Mouse (Mus musculus): ENCODE results near the gene Tmem117.

Gene Tmem117

GRCm38 (mm10) chr15:94628830-94629601 lies at the start of gene Tmem117:
TSS of gene Tmem117 (plus strand) at chr15:94629232.
- peak; percentile 21 for DNase-seq (ENCODE audit: low read depth, low spot score)

GRCm38 (mm10) chr15:94582000-94582593 lies 46.9 kb upstream of the Tmem117 start:
- DNase-seq (ENCODE audit: low read depth, low spot score), result no peak

- DNase-seq (ENCODE audit: low read depth, low spot score), result no peak
These were observed 45.9 kb upstream of the Tmem117 start for GRCm38 (mm10) chr15:94583153-94583552.

- no peak for DNase-seq (ENCODE audit: low read depth, low spot score)
These were observed 44.3 kb upstream of the Tmem117 start for GRCm38 (mm10) chr15:94584738-94585137.

DNA sequence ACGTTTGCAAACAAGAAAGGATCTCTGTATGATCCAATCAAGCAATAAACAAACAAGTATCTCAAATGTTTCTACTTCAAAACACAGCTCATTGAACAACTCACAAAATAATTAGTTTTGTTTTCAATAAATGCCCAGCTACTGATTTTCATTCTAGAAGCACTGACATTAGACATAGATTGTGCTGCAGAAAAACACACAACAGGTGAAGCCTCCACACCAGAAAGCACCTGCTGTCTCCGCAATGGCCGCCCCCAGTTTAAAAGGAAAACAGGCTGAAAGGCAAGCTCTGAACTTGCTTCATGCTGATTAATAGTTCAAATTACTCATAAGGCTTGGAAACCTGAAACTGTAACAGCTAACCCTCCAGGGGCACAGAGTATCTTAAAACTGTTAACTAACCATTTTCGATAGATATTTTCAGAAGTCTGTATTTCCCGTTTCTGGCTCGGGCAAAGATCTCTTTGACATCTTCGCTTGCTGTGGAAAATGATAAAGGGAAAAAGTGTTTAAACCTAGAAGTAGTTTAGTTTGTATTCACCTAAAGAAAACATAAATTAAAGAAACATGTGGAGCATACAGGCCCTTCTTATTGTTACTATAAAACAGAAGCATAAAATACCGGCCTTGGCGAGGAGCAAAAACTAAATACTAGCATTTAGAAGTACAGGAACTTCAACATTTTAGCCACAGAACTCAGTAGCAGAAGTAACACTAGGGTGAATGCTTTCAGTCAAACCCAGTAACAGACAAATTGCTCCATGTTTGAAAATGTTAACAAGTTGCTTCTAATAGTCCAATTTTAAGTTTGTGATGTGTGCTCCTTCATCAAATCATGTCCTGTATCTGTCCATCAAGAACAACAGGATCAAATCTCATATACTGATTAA lies 41.0 kb upstream of the Tmem117 start:
- DNase-seq (ENCODE audit: low read depth, low spot score), result no peak

DNA sequence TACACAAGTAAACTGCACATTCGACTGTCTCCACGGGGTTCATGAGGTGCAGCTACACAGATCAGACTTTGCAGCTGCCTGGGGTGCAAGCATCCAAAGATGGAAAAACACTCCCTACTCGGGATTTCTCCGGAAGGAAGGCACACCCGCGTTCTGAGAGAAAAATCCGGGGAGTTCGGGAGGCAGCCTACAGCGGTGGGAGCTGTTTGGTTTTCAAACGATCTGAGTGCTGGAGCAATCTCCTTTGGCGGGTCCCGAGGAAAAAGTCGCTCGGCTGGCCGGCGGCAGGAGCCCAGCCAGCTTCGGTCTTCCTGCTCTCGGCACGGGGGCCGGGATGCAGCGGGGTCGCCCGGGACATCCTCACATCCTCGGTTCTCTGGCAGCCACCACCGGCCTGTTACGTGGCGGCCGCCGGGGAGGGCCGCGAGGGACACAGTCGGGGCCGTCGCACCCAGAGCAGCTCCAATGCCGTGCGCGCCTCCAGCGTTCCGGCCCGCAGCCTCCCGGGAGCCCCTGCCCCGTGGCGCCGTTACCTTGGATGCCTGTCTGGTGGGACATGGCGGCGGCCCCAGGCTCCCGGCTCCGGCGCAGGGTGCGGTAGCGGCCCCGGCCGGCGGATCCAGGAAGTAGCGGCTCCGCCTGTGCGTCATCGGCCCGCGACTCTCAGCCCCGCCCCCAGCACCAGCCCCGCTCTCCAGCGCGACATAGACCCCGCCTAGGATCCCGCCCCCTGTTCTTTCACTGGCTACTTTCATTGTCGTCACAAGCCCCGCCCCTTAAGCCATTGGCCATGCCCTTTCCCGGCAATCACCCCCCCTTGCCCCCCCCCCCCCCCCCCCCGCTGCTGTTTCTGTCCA lies 39.6 kb upstream of the Tmem117 start, which contains the start of gene Twf1:
Gene Twf1, minus strand, starts transcription at position 671 of the 857 bp plus-strand sequence.
- DNase-seq (ENCODE audit: low read depth, low spot score), result peak; percentile 97

GRCm38 (mm10) chr15:94590083-94590482 lies 38.9 kb upstream of the Tmem117 start:
- no peak for DNase-seq (ENCODE audit: low read depth, low spot score)

- DNase-seq (ENCODE audit: low read depth, low spot score), result no peak
These were observed 37.7 kb upstream of the Tmem117 start for GRCm38 (mm10) chr15:94591356-94591755.

DNA sequence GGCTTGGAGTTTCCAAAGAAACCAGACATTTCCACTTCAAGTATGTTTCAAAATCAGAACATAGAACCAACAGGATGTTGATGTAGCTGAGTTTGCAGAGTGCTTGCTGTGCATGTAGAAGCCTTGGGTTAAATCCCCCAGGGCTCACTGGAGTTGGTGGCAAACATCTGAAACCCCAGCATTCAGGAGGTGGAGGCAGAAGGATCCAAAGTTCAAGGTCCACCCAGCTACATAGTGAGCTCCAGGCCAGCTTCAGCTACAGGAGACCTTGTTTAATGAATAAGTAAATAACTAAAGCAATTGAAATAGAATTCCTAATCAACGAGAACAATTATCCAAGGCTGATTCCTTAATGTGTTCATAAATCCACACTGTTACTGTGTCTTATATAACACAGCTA lies 35.4 kb upstream of the Tmem117 start:
- no peak for DNase-seq (ENCODE audit: low read depth, low spot score)

- no peak for DNase-seq (ENCODE audit: low read depth, low spot score)
These were observed 28.8 kb upstream of the Tmem117 start for GRCm38 (mm10) chr15:94600145-94600707.

- peak; percentile 35 for DNase-seq (ENCODE audit: low read depth, low spot score)
These were observed 27.7 kb upstream of the Tmem117 start for GRCm38 (mm10) chr15:94601339-94601738.

DNA sequence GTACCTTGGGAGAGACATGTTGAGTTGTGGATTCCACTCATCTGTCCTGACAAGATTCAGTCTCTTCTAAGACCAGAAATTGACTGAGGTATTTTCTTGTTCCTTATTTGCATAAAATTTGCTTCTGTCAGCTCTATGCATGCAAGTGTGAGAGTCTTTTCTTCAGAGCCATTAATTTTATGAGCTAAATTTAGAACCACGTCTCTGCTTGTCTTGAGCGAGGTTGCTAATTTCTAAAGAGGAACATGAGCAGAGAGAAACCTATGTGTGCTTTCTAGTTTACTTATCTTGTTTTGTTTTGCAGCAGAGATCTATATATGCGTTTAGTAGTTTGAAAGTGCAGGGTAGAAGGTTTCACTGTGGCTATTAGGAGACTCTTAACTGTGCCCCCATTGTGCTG lies 26.6 kb upstream of the Tmem117 start:
- no peak for DNase-seq (ENCODE audit: low read depth, low spot score)

DNA sequence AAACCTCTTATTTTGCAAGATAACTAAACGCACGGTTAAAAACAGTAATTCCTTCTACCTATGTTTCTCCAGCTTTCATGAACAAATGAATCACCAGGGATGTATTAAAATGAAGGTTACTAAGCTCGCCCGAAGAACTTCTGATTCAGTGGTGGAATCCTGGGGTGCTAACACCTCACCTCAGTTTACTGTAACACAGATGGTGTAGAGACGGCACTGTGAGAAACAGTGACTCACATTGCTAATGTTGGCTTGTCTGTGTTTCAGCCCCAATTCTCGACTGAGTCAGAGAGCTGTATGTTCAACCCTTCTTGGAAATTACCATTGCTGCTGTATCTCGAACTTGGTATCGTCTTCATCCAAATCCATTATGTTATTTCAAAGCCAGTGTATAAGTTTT lies 21.3 kb upstream of the Tmem117 start:
- no peak for DNase-seq (ENCODE audit: low read depth, low spot score)

GRCm38 (mm10) chr15:94616036-94616435 lies 13.0 kb upstream of the Tmem117 start:
- no peak for DNase-seq (ENCODE audit: low read depth, low spot score)

DNA sequence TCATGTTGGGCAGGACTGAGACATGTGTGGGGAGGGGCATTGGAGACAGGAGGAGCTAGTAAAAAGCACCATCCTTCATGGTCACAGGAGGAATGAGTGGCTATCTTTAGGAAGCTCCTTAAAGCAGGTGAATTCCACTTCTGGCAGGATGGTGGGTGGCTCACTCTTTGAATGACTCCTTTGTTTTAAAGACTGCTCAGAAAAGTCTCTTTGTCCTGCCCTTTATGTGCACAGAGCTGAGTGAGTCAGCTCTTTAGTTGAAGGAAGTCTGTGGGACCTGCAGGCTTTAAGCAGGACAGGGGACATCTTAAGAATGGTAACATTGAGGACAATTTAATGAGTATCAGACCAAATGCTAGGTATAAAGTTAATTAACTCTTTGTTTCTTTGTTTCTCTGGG lies 8.1 kb upstream of the Tmem117 start:
- DNase-seq (ENCODE audit: low read depth, low spot score), result no peak

DNA sequence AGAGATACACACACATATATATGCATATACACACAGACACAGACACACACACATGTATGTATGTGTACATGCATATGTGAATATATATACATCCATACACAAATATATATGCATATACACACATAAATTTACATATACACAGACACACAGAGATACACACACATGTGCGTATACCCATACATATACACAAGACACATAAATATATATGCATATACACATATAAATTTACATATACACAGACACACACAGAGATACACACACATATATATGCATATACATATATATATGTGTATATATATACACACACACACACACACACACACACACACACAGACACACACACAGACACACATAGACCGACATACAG lies 586 bp upstream of the Tmem117 start:
- DNase-seq (ENCODE audit: low read depth, low spot score), result no peak

DNA sequence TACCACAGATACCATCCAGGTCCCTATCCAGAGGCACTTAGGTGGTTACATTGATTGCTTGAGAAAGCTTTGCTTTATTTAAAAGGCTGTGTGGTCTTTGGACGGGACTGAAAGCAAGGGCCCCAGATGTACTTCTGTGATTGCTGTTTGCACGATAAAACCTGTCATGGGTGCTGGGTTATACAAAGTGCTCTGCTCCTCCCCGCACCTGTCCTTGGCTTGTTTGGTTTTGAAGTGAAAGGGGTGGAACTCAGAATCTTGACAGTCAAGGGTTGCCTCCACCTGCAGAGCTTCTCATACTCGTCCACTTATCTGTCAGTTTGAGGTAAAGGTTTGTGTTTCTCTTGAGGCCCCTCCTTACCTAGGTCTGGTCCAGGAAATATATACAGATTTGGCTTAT lies 1.5 kb downstream of the Tmem117 start:
- no peak for DNase-seq (ENCODE audit: low read depth, low spot score)

- DNase-seq (ENCODE audit: low read depth, low spot score), result no peak
These were observed 5.5 kb downstream of the Tmem117 start for GRCm38 (mm10) chr15:94634524-94634923.

GRCm38 (mm10) chr15:94638207-94638606 lies 9.2 kb downstream of the Tmem117 start:
- no peak for DNase-seq (ENCODE audit: low read depth, low spot score)

- no peak for DNase-seq (ENCODE audit: low read depth, low spot score)
These were observed 10.1 kb downstream of the Tmem117 start for GRCm38 (mm10) chr15:94639126-94639525.

GRCm38 (mm10) chr15:94646012-94646411 lies 17.0 kb downstream of the Tmem117 start:
- no peak for DNase-seq (ENCODE audit: low read depth, low spot score)

Measured in retina, postnatal 7 days (tissue).